Mouse (Mus musculus) G1E-ER4 (cell line): ENCODE results near the gene Fshb. TPM values are rescaled to one million over a fixed set of nuclear protein-coding genes. Genes with fewer than 3 reads are reported as not detected.

Experiments
- GATA1 ChIP-seq: IDR thresholded peaks from one replicate; pipeline ENCODE4 v1.8.0; 2012; ENCODE audit warnings: low read length, inconsistent platforms
- polyA plus RNA-seq: library from polyadenylated mRNA; stranded (reverse); fragments of >175 nt; gene quantifications from 2 replicates; pipeline ENCODE4 v1.2.3, GENCODE M21; 2012

Fshb gene
- polyA plus RNA-seq: not detected in 2 replicates

DNA sequence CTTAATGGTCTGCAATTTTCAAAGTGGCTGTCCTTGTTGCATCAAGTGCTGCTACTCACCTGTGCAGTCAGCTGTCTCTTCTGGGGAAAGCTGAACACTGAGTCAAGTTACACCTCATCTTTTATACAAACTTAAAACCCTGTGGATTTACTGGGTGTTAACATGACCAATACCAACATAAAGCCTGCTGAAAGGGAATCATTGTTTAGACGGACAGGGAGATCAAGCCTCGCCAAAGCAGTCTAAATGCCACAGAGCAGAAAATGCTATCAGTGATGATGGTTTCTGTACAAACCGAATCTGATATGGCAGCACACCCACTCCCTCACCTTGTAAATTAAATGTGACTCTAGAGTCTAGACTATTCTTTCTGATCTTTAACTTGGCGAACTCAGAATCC is at the start of gene Fshb:
Gene Fshb (minus strand): TSS at position 101 of the 400 bp plus-strand sequence.
- TF ChIP-seq GATA1: no peak

DNA sequence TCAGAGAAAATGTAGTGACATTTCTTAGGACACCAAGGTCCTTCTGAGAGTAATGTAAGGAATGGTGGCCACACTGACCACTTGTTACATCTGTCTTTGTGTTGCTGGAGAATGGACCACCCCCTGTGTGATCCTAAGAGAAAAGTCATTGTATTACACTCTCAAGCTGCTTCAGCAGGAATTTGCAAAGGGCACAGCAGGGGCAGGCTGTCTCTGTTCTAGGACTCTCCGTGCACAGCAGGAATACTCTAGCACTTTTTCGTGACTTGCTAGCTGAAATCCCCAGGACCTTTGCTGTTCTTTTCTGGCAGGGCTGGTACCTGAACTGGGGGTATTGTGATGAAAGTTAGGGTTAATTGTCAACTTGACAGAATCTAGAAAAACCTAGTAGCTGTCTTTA is 24.8 kb upstream of the Fshb start:
- no peak for TF ChIP-seq GATA1

DNA sequence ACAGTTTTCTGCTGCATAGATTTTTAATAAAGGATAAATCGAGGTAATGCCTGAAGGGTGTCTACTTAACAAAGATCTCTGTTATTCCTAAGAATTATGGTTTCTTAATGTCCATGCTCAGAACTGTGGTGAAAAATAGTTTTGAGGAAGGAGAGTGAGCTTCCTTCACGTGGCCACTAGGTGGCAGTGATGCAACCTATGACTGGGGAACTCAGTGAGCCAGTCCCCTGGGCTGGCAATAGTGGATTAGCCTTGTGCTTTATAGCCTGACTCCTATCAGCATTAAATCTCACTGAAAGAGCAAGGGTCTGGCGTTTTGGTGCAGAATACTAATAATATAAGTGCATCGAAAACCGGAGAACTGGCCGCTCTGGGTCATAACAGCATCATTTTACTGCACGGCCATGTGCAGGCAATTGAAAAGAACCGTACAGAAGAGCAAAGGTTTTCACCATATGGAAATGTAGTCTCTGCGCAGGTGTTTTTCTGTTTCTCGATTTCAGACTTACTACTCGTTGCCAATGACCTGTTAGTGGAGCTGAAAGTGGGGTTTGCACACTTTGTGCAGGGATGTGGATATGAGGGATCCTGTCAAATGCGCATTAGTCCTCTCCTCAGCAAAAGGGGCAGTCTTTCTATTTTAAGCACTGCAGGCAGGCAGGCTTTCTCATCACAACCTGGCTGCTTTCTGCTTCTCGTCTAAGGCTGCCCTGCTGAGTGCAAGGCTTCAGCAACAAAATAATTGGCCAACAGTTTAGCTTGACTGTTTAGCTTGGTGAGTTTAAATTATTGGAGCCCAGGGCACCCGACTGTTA is 23.8 kb upstream of the Fshb start:
- no peak for TF ChIP-seq GATA1

- no peak for TF ChIP-seq GATA1
Observed at GRCm38 (mm10) chr2:107063260-107063659, 3.8 kb upstream of the Fshb start.

- TF ChIP-seq GATA1: no peak
Observed at GRCm38 (mm10) chr2:107045955-107046354, 13.5 kb downstream of the Fshb start.

DNA sequence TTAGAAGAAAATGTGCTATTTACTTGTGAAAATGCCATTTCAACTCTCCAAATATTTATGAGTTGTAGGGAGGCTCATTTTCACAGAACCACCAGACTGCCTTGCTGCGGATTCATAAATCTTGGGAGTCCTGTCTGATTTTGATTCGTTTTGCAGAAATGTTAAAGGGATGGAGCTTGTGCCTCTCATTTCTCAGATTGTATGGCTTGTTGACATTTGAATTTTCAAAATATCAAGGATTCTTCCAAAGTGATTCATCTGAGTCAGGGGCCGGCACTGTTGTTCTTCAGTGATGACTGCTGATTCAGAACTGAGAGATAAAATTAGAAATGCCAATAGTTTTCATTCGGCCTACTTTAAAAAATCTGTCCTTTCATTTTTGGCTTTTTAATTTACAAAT is 18.6 kb downstream of the Fshb start:
- no peak for TF ChIP-seq GATA1

DNA sequence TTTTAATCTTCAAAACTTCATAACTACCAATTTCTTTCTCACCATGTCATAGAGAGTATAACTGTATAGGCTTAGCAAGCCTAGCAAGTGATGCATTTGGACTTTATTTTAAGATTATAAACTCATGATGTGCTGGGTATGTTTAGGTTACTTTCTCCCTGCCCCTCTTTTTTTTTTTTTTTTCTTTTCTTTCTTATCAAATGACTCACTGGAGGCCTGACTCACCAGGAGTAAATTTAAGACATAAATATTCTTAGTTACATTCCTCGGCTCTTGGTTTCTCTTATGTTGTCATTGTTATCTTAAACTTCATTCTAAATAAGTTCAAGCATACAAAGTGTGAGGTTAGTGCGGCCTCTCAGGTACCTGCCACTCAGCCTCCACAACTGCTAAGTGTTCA is 23.5 kb downstream of the Fshb start:
- TF ChIP-seq GATA1: no peak

DNA sequence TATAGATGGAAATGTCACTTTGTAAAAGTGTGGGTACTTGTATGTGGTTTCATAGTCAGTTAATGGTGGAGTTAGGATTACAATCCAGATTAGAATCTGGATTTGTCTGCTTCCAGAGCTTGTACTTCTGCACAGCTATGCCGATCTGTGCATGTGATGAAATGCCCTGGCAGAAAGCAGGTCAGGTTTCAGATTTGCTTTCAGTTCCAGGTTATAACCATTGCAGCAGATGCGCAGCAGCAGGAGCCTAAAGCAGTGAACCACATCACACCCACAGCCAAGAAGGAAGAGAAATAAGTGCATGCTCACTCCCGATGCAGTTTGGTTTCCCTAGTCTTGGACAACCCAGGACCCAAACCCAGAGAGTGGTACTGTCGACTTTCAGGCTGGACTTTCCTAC is 34.8 kb downstream of the Fshb start:
- TF ChIP-seq GATA1: no peak

DNA sequence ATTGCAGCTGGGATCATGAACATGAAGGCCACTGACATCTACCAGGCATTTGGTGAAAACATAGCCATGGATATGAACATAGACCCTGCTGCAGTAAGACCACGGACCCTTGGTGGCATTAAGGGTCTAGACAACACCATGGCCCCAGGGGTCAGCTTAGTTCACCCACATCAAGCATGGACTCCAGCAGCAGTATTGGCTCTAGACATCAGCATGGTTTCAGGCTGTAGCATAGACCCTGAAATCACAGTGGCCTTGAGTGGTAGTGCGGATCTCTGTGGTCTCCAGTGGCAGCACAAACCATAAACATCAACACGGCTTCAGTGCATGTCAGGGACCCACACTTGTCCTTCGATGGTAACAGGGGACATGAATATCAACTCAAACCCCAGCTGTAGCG is 36.7 kb downstream of the Fshb start:
- TF ChIP-seq GATA1: no peak

GRCm38 (mm10) chr2:107019331-107019730 is 40.1 kb downstream of the Fshb start:
- TF ChIP-seq GATA1: no peak

GRCm38 (mm10) chr2:107013161-107013560 is 46.3 kb downstream of the Fshb start:
- TF ChIP-seq GATA1: no peak

GRCm38 (mm10) chr2:107012318-107012717 is 47.1 kb downstream of the Fshb start:
- TF ChIP-seq GATA1: no peak

GRCm38 (mm10) chr2:107010160-107010559 is 49.3 kb downstream of the Fshb start:
- no peak for TF ChIP-seq GATA1

DNA sequence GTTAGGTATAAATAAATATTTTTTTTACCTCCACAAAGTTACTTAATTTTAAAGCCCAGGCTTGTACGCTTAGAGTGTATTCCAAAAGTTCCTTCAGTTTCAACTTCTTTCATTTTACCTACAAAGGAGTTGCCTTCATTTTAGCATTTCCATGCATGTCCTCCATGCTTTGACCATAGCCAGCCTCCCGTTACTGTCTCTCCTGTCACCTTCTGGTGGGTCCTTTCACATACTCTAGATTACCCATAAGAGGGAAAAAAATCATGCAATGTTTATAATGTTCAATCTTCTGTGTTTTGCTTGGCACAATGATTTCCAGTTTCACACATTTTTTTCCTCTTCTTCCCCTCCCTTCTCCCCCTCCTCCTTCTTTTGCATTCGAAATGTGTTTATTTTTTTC is 53.1 kb downstream of the Fshb start:
- TF ChIP-seq GATA1: no peak

Other genes starting within 250 kb of the Fshb start
- 15.4 and 22.8 TPM in 2 replicates for gene Arl14ep, start 85.2 kb downstream of the Fshb start, polyA plus RNA-seq
- not detected in 2 replicates for gene Kcna4, start 231.0 kb upstream of the Fshb start, polyA plus RNA-seq